Mouse (Mus musculus) MN1 (cell line): ENCODE data around the gene Ier3.

Experiments
- DNase-seq: peaks from one replicate; pipeline ENCODE4 v3.0.0-alpha.2; 2016; ENCODE audit warnings: low spot score

Ier3 gene

GRCm38 (mm10) chr17:35821439-35822430 lies at the start of gene Ier3:
Ier3 (plus strand) TSS chr17:35821684.
- DNase-seq = peak; percentile 92

- peak; percentile 96 for DNase-seq
Measured at GRCm38 (mm10) chr17:35776811-35777609, 44.5 kb upstream of the Ier3 start.

GRCm38 (mm10) chr17:35778965-35779364 lies 42.5 kb upstream of the Ier3 start:
- no peak for DNase-seq

- DNase-seq = no peak
Measured at GRCm38 (mm10) chr17:35779466-35780205, 41.8 kb upstream of the Ier3 start.

- no peak for DNase-seq
Measured at GRCm38 (mm10) chr17:35780362-35780761, 41.1 kb upstream of the Ier3 start.

GRCm38 (mm10) chr17:35782398-35782797 lies 39.1 kb upstream of the Ier3 start:
- no peak for DNase-seq

GRCm38 (mm10) chr17:35782924-35783323 lies 38.6 kb upstream of the Ier3 start:
- DNase-seq = no peak

- peak; percentile 35 for DNase-seq
Measured at GRCm38 (mm10) chr17:35783944-35784343, 37.5 kb upstream of the Ier3 start.

- DNase-seq = no peak
Measured at GRCm38 (mm10) chr17:35785140-35785539, 36.3 kb upstream of the Ier3 start.

GRCm38 (mm10) chr17:35787493-35787892 lies 34.0 kb upstream of the Ier3 start:
- DNase-seq = no peak

- no peak for DNase-seq
Measured at GRCm38 (mm10) chr17:35788025-35788424, 33.5 kb upstream of the Ier3 start.

GRCm38 (mm10) chr17:35790933-35791332 lies 30.6 kb upstream of the Ier3 start:
- no peak for DNase-seq

- no peak for DNase-seq
Measured at GRCm38 (mm10) chr17:35792837-35793236, 28.6 kb upstream of the Ier3 start.

GRCm38 (mm10) chr17:35795099-35795498 lies 26.4 kb upstream of the Ier3 start:
- DNase-seq = no peak

GRCm38 (mm10) chr17:35795656-35796055 lies 25.8 kb upstream of the Ier3 start:
- no peak for DNase-seq

- DNase-seq = no peak
Measured at GRCm38 (mm10) chr17:35796835-35797234, 24.6 kb upstream of the Ier3 start.

GRCm38 (mm10) chr17:35800905-35801304 lies 20.6 kb upstream of the Ier3 start:
- DNase-seq = no peak

GRCm38 (mm10) chr17:35803020-35803419 lies 18.5 kb upstream of the Ier3 start:
- DNase-seq = no peak

GRCm38 (mm10) chr17:35803858-35804399 lies 17.6 kb upstream of the Ier3 start:
- DNase-seq = no peak

- DNase-seq = no peak
Measured at GRCm38 (mm10) chr17:35808073-35808472, 13.4 kb upstream of the Ier3 start.

- DNase-seq = no peak
Measured at GRCm38 (mm10) chr17:35809395-35809794, 12.1 kb upstream of the Ier3 start.
